Mouse (Mus musculus): ENCODE data around the gene Zdhhc4. TPM values are rescaled to one million over a fixed set of nuclear protein-coding genes. Genes with fewer than 3 reads are reported as not detected.

The Zdhhc4 gene
- polyA plus RNA-seq, 1 experiment from 2014 or later: 71.5 TPM

DNA sequence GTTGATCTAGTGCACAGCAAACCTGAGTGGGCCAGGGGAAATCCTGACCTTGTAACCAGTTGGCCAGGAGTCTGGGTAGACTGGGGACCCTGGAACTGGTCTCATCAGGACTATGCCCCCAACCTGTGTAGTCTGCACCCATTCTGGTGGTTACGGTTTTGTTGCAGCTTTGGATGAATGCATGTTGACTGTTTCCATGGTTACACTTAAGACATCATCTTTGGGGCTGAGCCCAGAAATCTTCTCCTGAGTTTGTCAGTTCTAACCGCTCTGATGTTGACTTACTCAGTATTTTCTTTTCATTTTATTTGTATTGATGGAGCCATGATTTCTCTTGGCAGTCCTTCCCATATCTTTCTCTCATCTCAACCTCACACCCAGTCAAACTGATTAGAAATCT is 33.7 kb downstream of the Zdhhc4 start:
- Histone ChIP-seq H3K9ac (ENCODE audit: low read length) (no peak overlapping the region), H3K27me3 (replicated peaks; ENCODE audit: control insufficient read depth, insufficient read depth, low read length) (peaks cover 29% of the 10 kb centered on the region), H3K9me3 (replicated peaks; ENCODE audit: control insufficient read depth, low read length) (no peaks in the 10 kb centered on the region), H3K4me1 (ENCODE audit: control insufficient read depth, insufficient read depth, low read length) (no peaks in the 10 kb centered on the region), H3K27ac (ENCODE audit: low read depth, low read length) (no peak overlapping the region), H3K4me3 (ENCODE audit: low read depth, low read length) (no peak overlapping the region), H3K4me2 (ENCODE audit: low read length) (no peak overlapping the region), H3K36me3 (ENCODE audit: control insufficient read depth, insufficient read depth, low read length) (peaks cover 20% of the 10 kb centered on the region)
- ATAC-seq (no peak), DNase-seq (ENCODE audit: low spot score) (peak; percentile 56)
- 85% methylated on average over 2 of the region's 2 CpGs for WGBS

DNA sequence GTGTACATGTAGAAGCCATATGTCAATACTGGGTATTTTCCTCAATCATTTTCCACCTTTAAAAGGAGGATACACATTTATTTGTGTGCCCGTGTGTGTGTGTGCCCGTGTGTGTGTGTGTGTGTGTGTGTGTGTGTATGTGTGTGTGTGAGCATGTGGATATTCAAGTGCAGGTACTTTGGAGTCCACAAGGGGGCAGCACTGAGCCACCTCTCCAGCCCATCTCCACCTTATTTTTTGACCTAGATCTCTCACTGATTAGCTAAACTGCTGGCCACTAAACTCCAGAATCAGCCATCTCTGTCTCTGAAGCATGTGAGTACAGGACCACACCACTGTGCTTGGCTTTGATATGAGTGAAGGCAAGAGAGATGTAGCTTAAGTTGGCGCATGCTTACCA is 34.2 kb downstream of the Zdhhc4 start:
- ATAC-seq (no peak), DNase-seq (ENCODE audit: low spot score) (no peak)
- 95% methylated on average over 3 of the region's 3 CpGs for WGBS
- Histone ChIP-seq H3K27me3 (replicated peaks; ENCODE audit: control insufficient read depth, insufficient read depth, low read length) (peaks cover 29% of the 10 kb centered on the region), H3K36me3 (ENCODE audit: control insufficient read depth, insufficient read depth, low read length) (peaks cover 15% of the 10 kb centered on the region), H3K4me1 (ENCODE audit: control insufficient read depth, insufficient read depth, low read length) (no peaks in the 10 kb centered on the region), H3K27ac (ENCODE audit: low read depth, low read length) (no peak overlapping the region), H3K4me2 (ENCODE audit: low read length) (no peak overlapping the region), H3K9ac (ENCODE audit: low read length) (no peak overlapping the region), H3K4me3 (ENCODE audit: low read depth, low read length) (no peak overlapping the region), H3K9me3 (replicated peaks; ENCODE audit: control insufficient read depth, low read length) (no peaks in the 10 kb centered on the region)

DNA sequence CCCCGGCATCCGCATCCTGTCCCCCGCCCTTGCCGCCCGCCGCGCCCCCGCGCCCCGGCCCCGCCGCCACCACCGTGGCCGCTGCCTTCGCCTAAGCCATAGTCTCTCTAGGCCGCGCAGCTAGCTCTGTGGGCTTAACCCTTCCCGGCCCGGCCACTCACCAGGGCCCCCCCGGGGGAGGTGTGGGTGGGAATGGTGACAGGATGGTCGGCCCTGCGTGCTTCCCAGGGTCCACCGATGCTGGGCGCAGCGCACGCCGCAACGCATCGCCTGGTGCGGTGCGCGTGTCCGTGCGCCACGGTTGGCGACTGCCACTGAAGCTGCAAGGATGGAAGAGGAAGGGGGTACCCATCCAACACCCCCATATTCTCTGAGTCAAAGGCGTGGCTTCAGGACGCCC is 35.7 kb downstream of the Zdhhc4 start, which contains the start of gene Zfp853:
Zfp853 (minus strand) TSS at position 220 of the 400 bp plus-strand sequence.
- peaks cover 44% of the 10 kb centered on the region for H3K27me3 ChIP-seq (replicated peaks; ENCODE audit: control insufficient read depth, insufficient read depth, low read length)

DNA sequence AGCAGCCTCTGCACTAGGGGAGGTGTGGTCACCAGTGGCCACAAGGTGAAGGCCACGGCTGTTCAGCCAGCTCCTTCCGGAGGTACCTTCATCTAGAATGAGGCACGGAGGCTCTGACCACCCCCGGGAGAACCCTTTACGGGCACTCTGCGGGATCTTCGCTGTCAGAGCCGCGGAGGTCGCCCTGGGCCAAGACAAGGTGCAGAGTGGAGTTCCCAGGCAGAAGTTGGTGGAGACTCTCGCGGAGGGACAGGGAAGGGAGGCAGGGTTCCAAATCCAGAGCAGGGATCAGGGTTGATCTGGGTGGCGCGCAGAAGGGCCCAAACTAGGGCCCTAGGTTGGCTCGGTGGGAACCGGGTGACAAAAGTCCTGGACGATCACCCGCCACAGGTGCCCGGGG is 36.2 kb downstream of the Zdhhc4 start:
- WGBS: 2% methylated on average over 19 of the region's 19 CpGs
- no peak for ATAC-seq
- peaks cover 49% of the 10 kb centered on the region for H3K27me3 ChIP-seq (replicated peaks; ENCODE audit: control insufficient read depth, insufficient read depth, low read length)

More for the DNA sequence above, 35.7 kb downstream of the Zdhhc4 start, which contains the start of gene Zfp853:
- Histone ChIP-seq H3K9me3 (replicated peaks; ENCODE audit: control insufficient read depth, low read length) (no peaks in the 10 kb centered on the region), H3K36me3 (ENCODE audit: control insufficient read depth, insufficient read depth, low read length) (0 out of 2 replicates have a peak, but pooled peaks cover 9% of the 10 kb centered on the region), H3K4me2 (ENCODE audit: low read length) (peak within 1 kb of the TSS; percentile 52), H3K4me3 (ENCODE audit: low read depth, low read length) (peak within 1 kb of the TSS; percentile 29), H3K27ac (ENCODE audit: low read depth, low read length) (no peak within 1 kb of the TSS), H3K9ac (ENCODE audit: low read length) (peak within 1 kb of the TSS; percentile 58), H3K4me1 (ENCODE audit: control insufficient read depth, insufficient read depth, low read length) (no peaks in the 10 kb centered on the region)
- no peak for ATAC-seq
- WGBS: 4% methylated on average over 23 of the region's 38 CpGs
- DNase-seq (ENCODE audit: low spot score): no peak

DNA sequence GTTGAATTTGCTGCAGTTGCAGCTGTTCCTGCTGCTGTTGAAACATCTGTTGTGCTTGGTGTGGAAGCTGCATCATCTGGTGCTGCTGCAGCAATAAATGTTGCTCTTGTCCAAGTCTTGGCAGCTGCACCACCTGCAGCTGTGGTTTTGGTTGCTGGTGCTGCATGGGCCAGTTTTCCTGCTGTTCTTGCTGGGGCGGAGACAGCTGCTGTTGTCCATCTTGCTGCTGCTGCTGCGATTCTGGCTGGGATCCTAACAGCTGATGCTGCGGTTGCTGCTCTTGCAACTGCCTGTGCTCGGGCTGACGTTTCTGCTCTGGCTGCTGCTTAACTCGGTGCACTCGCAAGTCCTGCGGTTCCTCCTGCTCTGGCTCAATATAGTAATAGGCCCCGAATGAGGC is 39.8 kb downstream of the Zdhhc4 start:
- 76% methylated on average over 9 of the region's 9 CpGs for WGBS
- no peaks in the 10 kb centered on the region for H3K9me3 ChIP-seq (replicated peaks; ENCODE audit: control insufficient read depth, low read length)
- H3K4me2 ChIP-seq (ENCODE audit: low read length): no peak overlapping the region
- no peak for ATAC-seq
- H3K9ac ChIP-seq (ENCODE audit: low read length): no peak overlapping the region
- H3K27ac ChIP-seq (ENCODE audit: low read depth, low read length): no peak overlapping the region
- H3K4me3 ChIP-seq (ENCODE audit: low read depth, low read length): no peak overlapping the region
- no peak for DNase-seq (ENCODE audit: low spot score)
- no peaks in the 10 kb centered on the region for H3K4me1 ChIP-seq (ENCODE audit: control insufficient read depth, insufficient read depth, low read length)
- H3K27me3 ChIP-seq (replicated peaks; ENCODE audit: control insufficient read depth, insufficient read depth, low read length): peaks cover 57% of the 10 kb centered on the region
- H3K36me3 ChIP-seq (ENCODE audit: control insufficient read depth, insufficient read depth, low read length): 0 out of 2 replicates have a peak, but pooled peaks cover 4% of the 10 kb centered on the region

More for the DNA sequence above, 36.2 kb downstream of the Zdhhc4 start:
- Histone ChIP-seq H3K4me2 (ENCODE audit: low read length) (peak overlapping the region; percentile 52), H3K27ac (ENCODE audit: low read depth, low read length) (no peak overlapping the region), H3K36me3 (ENCODE audit: control insufficient read depth, insufficient read depth, low read length) (0 out of 2 replicates have a peak, but pooled peaks cover 5% of the 10 kb centered on the region), H3K9ac (ENCODE audit: low read length) (peak overlapping the region; percentile 58), H3K4me3 (ENCODE audit: low read depth, low read length) (peak overlapping the region; percentile 29), H3K9me3 (replicated peaks; ENCODE audit: control insufficient read depth, low read length) (no peaks in the 10 kb centered on the region), H3K4me1 (ENCODE audit: control insufficient read depth, insufficient read depth, low read length) (no peaks in the 10 kb centered on the region)
- DNase-seq (ENCODE audit: low spot score): no peak

DNA sequence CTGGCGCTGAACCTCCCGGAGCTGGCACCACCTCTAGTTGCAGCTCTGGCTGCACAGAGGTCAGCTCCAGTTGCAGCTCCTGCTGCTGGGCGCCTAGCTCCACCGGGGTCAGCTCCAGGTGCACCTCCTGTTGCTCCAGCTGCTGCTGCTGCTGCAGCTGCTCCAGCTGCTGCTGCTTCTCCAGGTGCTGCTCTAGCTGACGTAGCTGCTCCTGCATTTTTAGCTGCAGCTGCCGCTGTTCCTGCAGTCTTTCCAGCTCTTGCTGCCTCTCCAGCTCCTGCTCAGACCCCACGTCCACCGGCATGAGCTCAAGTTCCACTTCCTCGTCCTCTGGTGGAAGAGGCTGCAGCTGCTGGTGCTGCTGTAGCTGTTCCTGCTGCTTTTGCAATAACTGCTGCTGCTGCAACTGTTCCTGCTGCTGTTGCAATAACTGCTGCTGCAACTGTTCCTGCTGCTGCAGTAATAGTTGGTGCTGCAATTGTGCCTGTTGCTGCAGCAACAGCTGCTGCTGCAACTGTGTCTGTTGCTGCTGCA is 40.6 kb downstream of the Zdhhc4 start:
- no peak overlapping the region for H3K27ac ChIP-seq (ENCODE audit: low read depth, low read length)
- DNase-seq (ENCODE audit: low spot score) (no peak), ATAC-seq (no peak)
- peaks cover 49% of the 10 kb centered on the region for H3K27me3 ChIP-seq (replicated peaks; ENCODE audit: control insufficient read depth, insufficient read depth, low read length)
- peak overlapping the region; percentile 9; the same call in 1 of the 2 replicates for H3K4me3 ChIP-seq (ENCODE audit: low read depth, low read length)
- no peaks in the 10 kb centered on the region for H3K9me3 ChIP-seq (replicated peaks; ENCODE audit: control insufficient read depth, low read length)
- 14% methylated on average over 9 of the region's 9 CpGs for WGBS
- H3K9ac ChIP-seq (ENCODE audit: low read length): peak overlapping the region; percentile 32
- H3K4me2 ChIP-seq (ENCODE audit: low read length): peak overlapping the region; percentile 43
- no peaks in the 10 kb centered on the region for H3K4me1 ChIP-seq (ENCODE audit: control insufficient read depth, insufficient read depth, low read length)
- H3K36me3 ChIP-seq (ENCODE audit: control insufficient read depth, insufficient read depth, low read length): 0 out of 2 replicates have a peak, but pooled peaks cover 4% of the 10 kb centered on the region

DNA sequence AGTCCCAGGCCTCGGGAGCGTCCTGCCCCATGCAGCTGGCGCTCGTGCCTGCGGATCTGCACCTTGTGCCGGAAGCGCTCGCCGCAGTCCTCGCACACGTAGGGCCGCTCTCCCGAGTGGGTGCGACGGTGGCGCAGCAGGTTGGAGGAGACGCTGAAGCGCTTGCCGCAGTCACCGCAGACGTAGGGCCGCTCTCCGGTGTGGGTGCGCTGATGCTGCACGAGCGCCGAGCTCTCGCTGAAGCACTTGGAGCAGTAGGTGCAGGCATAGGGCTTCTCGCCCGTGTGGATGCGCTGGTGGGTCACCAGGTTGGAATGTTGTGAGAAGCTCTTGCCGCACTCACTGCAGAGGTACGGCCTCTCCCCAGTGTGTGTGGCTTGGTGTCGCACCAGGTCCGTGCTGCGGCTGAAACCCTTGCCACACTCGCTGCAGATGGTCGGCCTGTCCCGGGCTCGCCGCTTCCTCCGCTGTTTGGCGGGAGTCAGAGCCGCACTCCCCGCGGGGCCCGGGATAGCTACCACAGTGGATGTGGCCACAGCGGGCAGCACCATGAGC is 41.2 kb downstream of the Zdhhc4 start:
- Histone ChIP-seq H3K27me3 (replicated peaks; ENCODE audit: control insufficient read depth, insufficient read depth, low read length) (peaks cover 43% of the 10 kb centered on the region), H3K9me3 (replicated peaks; ENCODE audit: control insufficient read depth, low read length) (no peaks in the 10 kb centered on the region), H3K4me3 (ENCODE audit: low read depth, low read length) (peak overlapping the region; percentile 9; the same call in 1 of the 2 replicates), H3K4me2 (ENCODE audit: low read length) (peak overlapping the region; percentile 43), H3K27ac (ENCODE audit: low read depth, low read length) (no peak overlapping the region), H3K9ac (ENCODE audit: low read length) (peak overlapping the region; percentile 32), H3K36me3 (ENCODE audit: control insufficient read depth, insufficient read depth, low read length) (0 out of 2 replicates have a peak, but pooled peaks cover 4% of the 10 kb centered on the region), H3K4me1 (ENCODE audit: control insufficient read depth, insufficient read depth, low read length) (no peaks in the 10 kb centered on the region)
- ATAC-seq: no peak
- DNase-seq (ENCODE audit: low spot score): peak; percentile 25
- 2% methylated on average over 48 of the region's 48 CpGs for WGBS

DNA sequence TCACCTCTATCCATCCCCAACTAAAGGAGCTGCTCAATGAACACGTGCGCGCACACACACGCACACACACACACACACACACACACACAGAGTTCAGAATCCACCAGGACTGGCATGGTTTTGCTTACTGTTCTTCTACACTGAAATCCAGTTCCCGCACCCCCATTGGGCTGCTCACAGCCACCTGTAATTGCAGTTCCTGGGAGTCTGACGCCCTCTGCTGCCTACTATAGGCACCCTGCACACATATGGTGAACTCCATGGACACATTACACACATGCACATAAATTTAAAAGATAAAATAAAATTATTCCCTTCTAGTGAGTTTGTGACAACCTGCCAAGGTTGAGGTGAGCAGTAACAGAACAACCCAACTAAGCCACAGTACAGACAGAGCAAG is 44.3 kb downstream of the Zdhhc4 start:
- Histone ChIP-seq H3K27ac (ENCODE audit: low read depth, low read length) (no peak overlapping the region), H3K9me3 (replicated peaks; ENCODE audit: control insufficient read depth, low read length) (no peaks in the 10 kb centered on the region), H3K4me3 (ENCODE audit: low read depth, low read length) (no peak overlapping the region), H3K27me3 (replicated peaks; ENCODE audit: control insufficient read depth, insufficient read depth, low read length) (peaks cover 31% of the 10 kb centered on the region), H3K36me3 (ENCODE audit: control insufficient read depth, insufficient read depth, low read length) (0 out of 2 replicates have a peak, but pooled peaks cover 4% of the 10 kb centered on the region), H3K9ac (ENCODE audit: low read length) (no peak overlapping the region), H3K4me1 (ENCODE audit: control insufficient read depth, insufficient read depth, low read length) (no peaks in the 10 kb centered on the region), H3K4me2 (ENCODE audit: low read length) (no peak overlapping the region)
- 40% methylated on average over 6 of the region's 6 CpGs for WGBS
- ATAC-seq (no peak), DNase-seq (ENCODE audit: low spot score) (no peak)

DNA sequence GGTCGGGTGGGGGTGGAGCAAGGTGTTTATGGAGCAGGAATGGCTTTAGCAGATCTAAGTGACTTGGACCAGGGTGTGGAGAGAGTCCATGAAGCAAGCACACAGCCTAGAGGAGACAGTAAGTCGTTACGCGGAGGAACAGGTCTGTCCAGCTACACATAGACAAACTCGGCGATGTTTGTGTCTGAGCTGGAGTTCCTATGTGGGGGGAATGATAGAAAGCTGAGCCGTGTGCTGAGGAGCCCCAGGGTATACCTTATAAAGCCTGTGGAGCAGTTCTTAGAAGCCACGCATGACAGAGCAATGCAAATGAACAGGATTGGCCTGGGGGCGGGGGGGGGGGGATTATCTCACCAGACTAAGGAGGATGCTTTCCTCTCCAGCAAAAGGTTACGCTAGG is 49.8 kb downstream of the Zdhhc4 start:
- H3K27ac ChIP-seq (ENCODE audit: low read depth, low read length): no peak overlapping the region
- H3K36me3 ChIP-seq (ENCODE audit: control insufficient read depth, insufficient read depth, low read length): no peaks in the 10 kb centered on the region
- WGBS: 39% methylated on average over 10 of the region's 10 CpGs
- H3K9ac ChIP-seq (ENCODE audit: low read length): no peak overlapping the region
- H3K27me3 ChIP-seq (replicated peaks; ENCODE audit: control insufficient read depth, insufficient read depth, low read length): no peaks in the 10 kb centered on the region
- no peak for DNase-seq (ENCODE audit: low spot score)
- ATAC-seq: no peak
- no peaks in the 10 kb centered on the region for H3K9me3 ChIP-seq (replicated peaks; ENCODE audit: control insufficient read depth, low read length)
- H3K4me3 ChIP-seq (ENCODE audit: low read depth, low read length): no peak overlapping the region
- no peaks in the 10 kb centered on the region for H3K4me1 ChIP-seq (ENCODE audit: control insufficient read depth, insufficient read depth, low read length)
- H3K4me2 ChIP-seq (ENCODE audit: low read length): no peak overlapping the region

Data from forebrain, embryonic 14.5 days (tissue).